Mouse (Mus musculus): Measurements from ENCODE around the gene Tap1. TPM values are rescaled to one million over a fixed set of nuclear protein-coding genes. Genes with fewer than 3 reads are reported as not detected.

Gene Tap1
- polyA plus RNA-seq, 1 experiment from 2014 or later: 0.63 TPM

GRCm38 (mm10) chr17:34234926-34235325, 47.6 kb downstream of the Tap1 start:
- Histone ChIP-seq H3K4me2 (no peak overlapping the region), H3K9ac (ENCODE audit: low read depth, low read length) (no peak overlapping the region), H3K4me1 (ENCODE audit: control insufficient read depth, insufficient read depth, low read length) (no peaks in the 10 kb centered on the region), H3K27ac (ENCODE audit: low read depth, low read length) (no peak overlapping the region), H3K9me3 (replicated peaks; ENCODE audit: control insufficient read depth, low read length) (no peaks in the 10 kb centered on the region; the same call in 1 of the 2 replicates), H3K4me3 (ENCODE audit: low read depth, low read length) (no peak overlapping the region), H3K27me3 (ENCODE audit: control insufficient read depth, insufficient read depth, low read length) (no peaks in the 10 kb centered on the region), H3K36me3 (ENCODE audit: control insufficient read depth, insufficient read depth, low read length) (no peaks in the 10 kb centered on the region)
- ATAC-seq (replicated peaks; ENCODE audit: insufficient number of reproducible peaks, low FRiP score, low TSS enrichment): no peak
- WGBS (ENCODE audit: insufficient replicate concordance): 58% methylated on average over 9 of the region's 9 CpGs

- no peak overlapping the region for H3K9ac ChIP-seq (ENCODE audit: low read depth, low read length)
- H3K4me3 ChIP-seq (ENCODE audit: low read depth, low read length): no peak overlapping the region
- no peak overlapping the region for H3K27ac ChIP-seq (ENCODE audit: low read depth, low read length)
- no peak for ATAC-seq (replicated peaks; ENCODE audit: insufficient number of reproducible peaks, low FRiP score, low TSS enrichment)
- H3K9me3 ChIP-seq (replicated peaks; ENCODE audit: control insufficient read depth, low read length): no peaks in the 10 kb centered on the region; the same call in 1 of the 2 replicates
- 65% methylated on average over 5 of the region's 5 CpGs for WGBS (ENCODE audit: insufficient replicate concordance)
- no peak overlapping the region for H3K4me2 ChIP-seq
- no peaks in the 10 kb centered on the region for H3K4me1 ChIP-seq (ENCODE audit: control insufficient read depth, insufficient read depth, low read length)
- no peaks in the 10 kb centered on the region for H3K27me3 ChIP-seq (ENCODE audit: control insufficient read depth, insufficient read depth, low read length)
- no peaks in the 10 kb centered on the region for H3K36me3 ChIP-seq (ENCODE audit: control insufficient read depth, insufficient read depth, low read length)
These were observed 49.3 kb downstream of the Tap1 start for GRCm38 (mm10) chr17:34236691-34237090.

GRCm38 (mm10) chr17:34237741-34238140, 50.4 kb downstream of the Tap1 start:
- no peaks in the 10 kb centered on the region for H3K36me3 ChIP-seq (ENCODE audit: control insufficient read depth, insufficient read depth, low read length)
- no peak overlapping the region for H3K4me3 ChIP-seq (ENCODE audit: low read depth, low read length)
- no peak overlapping the region for H3K27ac ChIP-seq (ENCODE audit: low read depth, low read length)
- ATAC-seq (replicated peaks; ENCODE audit: insufficient number of reproducible peaks, low FRiP score, low TSS enrichment): no peak
- H3K9me3 ChIP-seq (replicated peaks; ENCODE audit: control insufficient read depth, low read length): peaks cover 5% of the 10 kb centered on the region; the same call in 1 of the 2 replicates
- no peak overlapping the region for H3K9ac ChIP-seq (ENCODE audit: low read depth, low read length)
- no peaks in the 10 kb centered on the region for H3K4me1 ChIP-seq (ENCODE audit: control insufficient read depth, insufficient read depth, low read length)
- H3K27me3 ChIP-seq (ENCODE audit: control insufficient read depth, insufficient read depth, low read length): peaks cover 2% of the 10 kb centered on the region; the same call in 1 of the 2 replicates
- 86% methylated on average over 3 of the region's 3 CpGs for WGBS (ENCODE audit: insufficient replicate concordance)
- no peak overlapping the region for H3K4me2 ChIP-seq

- H3K4me1 ChIP-seq (ENCODE audit: control insufficient read depth, insufficient read depth, low read length): no peaks in the 10 kb centered on the region
- H3K36me3 ChIP-seq (ENCODE audit: control insufficient read depth, insufficient read depth, low read length): no peaks in the 10 kb centered on the region
- H3K4me3 ChIP-seq (ENCODE audit: low read depth, low read length): no peak within 1 kb of the TSS
- H3K9me3 ChIP-seq (replicated peaks; ENCODE audit: control insufficient read depth, low read length): peaks cover 5% of the 10 kb centered on the region; the same call in 1 of the 2 replicates
- H3K27ac ChIP-seq (ENCODE audit: low read depth, low read length): no peak within 1 kb of the TSS
- 60% methylated on average over 3 of the region's 3 CpGs for WGBS (ENCODE audit: insufficient replicate concordance)
- H3K4me2 ChIP-seq: no peak within 1 kb of the TSS
- no peak within 1 kb of the TSS for H3K9ac ChIP-seq (ENCODE audit: low read depth, low read length)
- peaks cover 4% of the 10 kb centered on the region; the same call in 1 of the 2 replicates for H3K27me3 ChIP-seq (ENCODE audit: control insufficient read depth, insufficient read depth, low read length)
- ATAC-seq (replicated peaks; ENCODE audit: insufficient number of reproducible peaks, low FRiP score, low TSS enrichment): no peak
These were observed 51.4 kb downstream of the Tap1 start, which contains the start of gene H2-Ob for GRCm38 (mm10) chr17:34238706-34239105. TSS of gene H2-Ob (plus strand) at chr17:34238903.

- Histone ChIP-seq H3K4me1 (ENCODE audit: control insufficient read depth, insufficient read depth, low read length) (no peaks in the 10 kb centered on the region), H3K4me2 (no peak overlapping the region), H3K9ac (ENCODE audit: low read depth, low read length) (no peak overlapping the region), H3K4me3 (ENCODE audit: low read depth, low read length) (no peak overlapping the region), H3K9me3 (replicated peaks; ENCODE audit: control insufficient read depth, low read length) (0 out of 2 replicates have a peak, but pooled peaks cover 5% of the 10 kb centered on the region), H3K27ac (ENCODE audit: low read depth, low read length) (no peak overlapping the region), H3K36me3 (ENCODE audit: control insufficient read depth, insufficient read depth, low read length) (no peaks in the 10 kb centered on the region), H3K27me3 (ENCODE audit: control insufficient read depth, insufficient read depth, low read length) (peaks cover 4% of the 10 kb centered on the region; the same call in 1 of the 2 replicates)
- no peak for ATAC-seq (replicated peaks; ENCODE audit: insufficient number of reproducible peaks, low FRiP score, low TSS enrichment)
- WGBS (ENCODE audit: insufficient replicate concordance): 63% methylated on average over 10 of the region's 10 CpGs
These were observed 52.3 kb downstream of the Tap1 start for GRCm38 (mm10) chr17:34239601-34240041.

GRCm38 (mm10) chr17:34240366-34240765, 53.0 kb downstream of the Tap1 start:
- H3K27ac ChIP-seq (ENCODE audit: low read depth, low read length): no peak overlapping the region
- no peaks in the 10 kb centered on the region for H3K4me1 ChIP-seq (ENCODE audit: control insufficient read depth, insufficient read depth, low read length)
- no peak overlapping the region for H3K4me2 ChIP-seq
- ATAC-seq (replicated peaks; ENCODE audit: insufficient number of reproducible peaks, low FRiP score, low TSS enrichment): no peak
- no peak overlapping the region for H3K9ac ChIP-seq (ENCODE audit: low read depth, low read length)
- no peak overlapping the region for H3K4me3 ChIP-seq (ENCODE audit: low read depth, low read length)
- 0 out of 2 replicates have a peak, but pooled peaks cover 5% of the 10 kb centered on the region for H3K9me3 ChIP-seq (replicated peaks; ENCODE audit: control insufficient read depth, low read length)
- H3K27me3 ChIP-seq (ENCODE audit: control insufficient read depth, insufficient read depth, low read length): peaks cover 4% of the 10 kb centered on the region; the same call in 1 of the 2 replicates
- H3K36me3 ChIP-seq (ENCODE audit: control insufficient read depth, insufficient read depth, low read length): no peaks in the 10 kb centered on the region
- WGBS (ENCODE audit: insufficient replicate concordance): 62% methylated on average over 3 of the region's 3 CpGs

GRCm38 (mm10) chr17:34240916-34241315, 53.6 kb downstream of the Tap1 start:
- no peak for ATAC-seq (replicated peaks; ENCODE audit: insufficient number of reproducible peaks, low FRiP score, low TSS enrichment)
- Histone ChIP-seq H3K27ac (ENCODE audit: low read depth, low read length) (no peak overlapping the region), H3K4me1 (ENCODE audit: control insufficient read depth, insufficient read depth, low read length) (no peaks in the 10 kb centered on the region), H3K36me3 (ENCODE audit: control insufficient read depth, insufficient read depth, low read length) (no peaks in the 10 kb centered on the region), H3K9ac (ENCODE audit: low read depth, low read length) (no peak overlapping the region), H3K4me2 (no peak overlapping the region), H3K9me3 (replicated peaks; ENCODE audit: control insufficient read depth, low read length) (0 out of 2 replicates have a peak, but pooled peaks cover 5% of the 10 kb centered on the region), H3K27me3 (ENCODE audit: control insufficient read depth, insufficient read depth, low read length) (peaks cover 4% of the 10 kb centered on the region; the same call in 1 of the 2 replicates), H3K4me3 (ENCODE audit: low read depth, low read length) (no peak overlapping the region)
- WGBS (ENCODE audit: insufficient replicate concordance): 74% methylated on average over 6 of the region's 6 CpGs

- no peak overlapping the region for H3K4me2 ChIP-seq
- 0 out of 2 replicates have a peak, but pooled peaks cover 5% of the 10 kb centered on the region for H3K9me3 ChIP-seq (replicated peaks; ENCODE audit: control insufficient read depth, low read length)
- H3K4me1 ChIP-seq (ENCODE audit: control insufficient read depth, insufficient read depth, low read length): no peaks in the 10 kb centered on the region
- ATAC-seq (replicated peaks; ENCODE audit: insufficient number of reproducible peaks, low FRiP score, low TSS enrichment): no peak
- H3K36me3 ChIP-seq (ENCODE audit: control insufficient read depth, insufficient read depth, low read length): no peaks in the 10 kb centered on the region
- WGBS (ENCODE audit: insufficient replicate concordance): 76% methylated on average over 4 of the region's 4 CpGs
- no peak overlapping the region for H3K27ac ChIP-seq (ENCODE audit: low read depth, low read length)
- H3K9ac ChIP-seq (ENCODE audit: low read depth, low read length): no peak overlapping the region
- no peak overlapping the region for H3K4me3 ChIP-seq (ENCODE audit: low read depth, low read length)
- peaks cover 4% of the 10 kb centered on the region; the same call in 1 of the 2 replicates for H3K27me3 ChIP-seq (ENCODE audit: control insufficient read depth, insufficient read depth, low read length)
These were observed 57.3 kb downstream of the Tap1 start for GRCm38 (mm10) chr17:34244656-34245055.
